Mouse (Mus musculus): ENCODE results near the gene Aldh3a2.
"Not testable (repeated sequence)": the region's sequence is repeated elsewhere in the genome, so short reads cannot be mapped to it uniquely, and the experiment has no call there.

- TF ChIP-seq CTCF, EP300 (IDR thresholded peaks at IDR 0.05; ENCODE audit: low read depth): not testable (repeated sequence)
Observed at GRCm38 (mm10) chr11:61192123-61192522, 75.1 kb downstream of the Aldh3a2 start.

Data from liver, embryonic 14.5 days (tissue).